Mouse (Mus musculus): ENCODE results near the gene Auts2.

Auts2 gene

DNA sequence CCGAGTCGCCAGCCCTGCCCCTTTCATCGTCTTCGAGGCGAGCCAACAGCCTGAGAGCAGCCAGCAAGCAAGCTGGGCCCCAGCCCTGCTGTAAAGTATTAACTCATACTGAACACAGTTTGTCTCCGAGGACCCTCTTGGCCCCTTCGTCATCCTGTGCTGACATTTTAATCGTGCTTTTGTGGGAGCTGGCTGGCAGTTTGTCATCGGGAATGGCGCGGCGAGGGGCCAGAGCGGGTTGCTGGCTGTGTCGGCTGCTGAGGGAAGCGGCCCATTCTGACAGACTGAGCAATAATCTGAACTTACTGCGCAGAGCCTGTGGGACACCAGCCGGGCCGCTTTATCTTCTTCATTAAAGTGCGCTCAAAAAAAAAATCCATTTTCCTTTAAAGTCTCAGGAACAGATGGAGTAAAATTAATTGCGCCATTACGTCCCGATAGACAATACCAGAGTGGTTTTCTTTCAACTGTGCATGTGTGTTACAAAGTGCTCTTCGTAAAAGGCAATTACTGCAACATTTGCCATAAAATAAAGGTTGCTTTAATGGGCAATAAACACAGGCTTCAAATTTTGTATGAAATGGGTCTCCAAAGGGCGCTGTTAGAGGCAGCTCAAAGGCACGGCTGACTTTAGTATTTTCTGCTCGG is 957.3 kb downstream of the Auts2 start:
- no peak for DNase-seq

DNA sequence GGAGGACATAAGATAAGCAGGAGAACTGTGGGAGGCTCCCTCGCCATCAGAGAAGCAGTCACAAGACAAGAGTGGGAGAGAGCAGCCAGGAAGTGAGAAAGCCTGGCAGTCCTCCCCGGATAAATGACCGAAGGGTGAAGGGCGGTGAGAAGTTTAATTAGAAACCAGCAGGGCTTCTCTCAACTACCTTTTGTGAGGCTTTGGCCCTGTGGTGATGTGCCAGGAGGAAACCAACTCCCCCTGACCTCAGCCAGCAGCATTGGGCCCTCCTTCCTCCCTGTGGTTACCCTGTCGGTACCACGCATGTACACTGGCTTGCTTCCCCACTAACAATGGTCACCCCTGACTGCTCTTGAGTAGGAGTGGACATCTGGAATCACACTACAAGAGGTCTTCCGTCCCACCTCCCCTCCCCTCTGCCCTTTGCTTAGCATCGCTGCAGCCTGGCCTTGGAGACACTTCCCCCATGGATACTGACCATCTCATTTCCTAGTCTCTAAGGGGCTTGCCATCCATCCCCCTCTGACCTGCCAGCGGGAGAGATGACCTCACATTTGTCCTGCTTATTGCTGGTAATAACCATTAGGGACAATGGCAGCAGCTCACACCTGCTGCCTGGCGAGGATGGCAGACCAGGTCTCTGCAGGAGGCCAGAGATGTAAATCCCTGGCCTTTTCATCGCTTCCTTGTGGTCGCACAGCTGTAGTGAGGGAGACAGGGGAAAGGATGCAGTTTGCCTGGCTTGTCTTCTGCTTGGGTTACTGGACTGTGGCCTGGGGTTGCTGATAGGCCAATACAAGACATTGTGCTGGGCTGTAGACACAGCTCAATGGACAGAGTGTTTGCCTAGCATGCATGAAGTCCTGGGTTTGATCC is 958.6 kb downstream of the Auts2 start:
- DNase-seq, result no peak

DNA sequence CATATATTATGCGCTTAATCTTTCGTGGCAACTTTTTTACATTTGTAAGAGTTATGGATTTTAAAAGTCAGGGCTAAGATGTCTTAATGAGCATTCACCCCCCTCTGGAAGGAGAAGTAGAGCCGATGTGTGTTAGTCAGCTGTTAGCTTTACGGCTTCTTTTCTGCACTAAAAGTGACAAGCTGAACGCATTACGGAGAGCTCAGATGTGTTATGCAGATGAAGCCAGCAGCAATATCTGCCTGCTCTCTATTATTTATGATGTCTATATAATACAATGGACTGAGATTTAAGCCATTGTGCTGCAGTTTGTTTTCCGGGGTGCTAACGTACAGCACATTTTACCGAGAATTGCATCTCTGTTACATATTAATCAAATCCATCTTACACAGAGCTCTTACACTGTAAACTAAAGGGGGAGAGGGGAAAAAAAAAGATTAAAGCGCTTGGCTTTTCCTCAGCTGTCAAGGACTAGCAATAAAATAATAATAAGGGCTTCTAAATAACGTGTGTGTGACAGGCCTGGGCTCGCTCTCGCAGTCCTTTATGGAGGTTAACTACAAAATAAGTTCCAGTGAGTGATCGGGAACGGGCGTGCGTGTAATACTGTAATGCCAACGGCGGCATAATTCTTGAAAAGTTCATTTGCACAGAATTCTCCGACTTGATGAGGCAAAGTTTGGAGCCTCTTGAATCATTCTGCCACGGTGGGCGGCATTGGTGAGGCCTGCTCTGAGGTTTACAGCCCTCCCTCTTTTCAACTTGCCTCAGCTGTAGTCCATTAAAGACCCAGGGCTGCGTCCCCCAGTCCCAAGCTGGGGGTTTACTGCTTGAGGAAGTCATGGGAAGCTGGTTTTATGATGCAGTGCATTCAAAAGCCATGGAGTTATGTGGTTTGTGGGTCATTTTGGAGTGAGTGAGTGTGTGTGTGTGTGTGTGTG is 961.8 kb downstream of the Auts2 start:
- no peak for DNase-seq

DNA sequence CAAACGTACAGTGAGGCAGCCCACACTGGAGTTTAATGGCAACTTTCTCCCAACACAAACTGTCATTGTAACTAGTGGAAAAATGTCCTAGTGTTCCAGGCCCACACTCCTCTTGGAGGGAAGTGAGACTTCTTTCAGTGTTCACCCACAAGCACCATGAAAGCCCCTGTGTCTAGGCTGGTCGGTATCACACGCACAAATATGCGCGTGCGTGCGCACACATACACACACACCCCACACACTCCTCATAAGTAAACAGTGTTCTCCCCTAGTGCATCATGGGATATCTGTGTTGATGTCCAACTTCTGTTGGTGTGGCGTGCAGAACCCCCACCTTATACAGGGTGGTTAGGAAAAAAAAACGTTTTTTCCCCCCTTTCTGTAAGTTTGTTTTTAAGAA is 964.4 kb downstream of the Auts2 start:
- DNase-seq, result no peak

DNA sequence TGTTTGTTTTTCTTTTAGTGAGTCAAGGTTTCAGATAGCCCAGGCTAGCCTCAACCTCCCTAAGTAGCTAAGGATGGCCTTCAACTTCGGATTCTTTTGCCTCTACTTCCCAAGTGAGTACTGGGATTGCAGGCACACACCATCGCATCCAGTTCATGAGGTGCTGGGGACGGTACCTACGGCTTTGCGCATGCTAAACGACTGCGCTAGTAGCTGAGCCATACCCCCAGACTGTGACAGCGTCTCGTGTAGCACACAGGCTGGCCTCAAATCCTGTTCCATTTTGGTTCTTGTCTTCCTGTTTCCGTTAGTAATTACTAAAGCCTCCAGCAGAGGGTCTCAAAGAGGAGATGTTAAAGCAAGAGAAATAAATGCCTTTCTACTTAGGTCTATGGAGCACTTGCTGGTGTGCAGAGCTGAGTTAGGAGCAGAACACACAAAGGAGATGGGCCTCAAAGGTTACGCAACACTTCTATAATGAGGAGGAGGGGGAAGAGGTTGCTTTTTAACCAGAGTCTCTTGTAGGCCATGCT is 967.3 kb downstream of the Auts2 start:
- DNase-seq, result no peak

DNA sequence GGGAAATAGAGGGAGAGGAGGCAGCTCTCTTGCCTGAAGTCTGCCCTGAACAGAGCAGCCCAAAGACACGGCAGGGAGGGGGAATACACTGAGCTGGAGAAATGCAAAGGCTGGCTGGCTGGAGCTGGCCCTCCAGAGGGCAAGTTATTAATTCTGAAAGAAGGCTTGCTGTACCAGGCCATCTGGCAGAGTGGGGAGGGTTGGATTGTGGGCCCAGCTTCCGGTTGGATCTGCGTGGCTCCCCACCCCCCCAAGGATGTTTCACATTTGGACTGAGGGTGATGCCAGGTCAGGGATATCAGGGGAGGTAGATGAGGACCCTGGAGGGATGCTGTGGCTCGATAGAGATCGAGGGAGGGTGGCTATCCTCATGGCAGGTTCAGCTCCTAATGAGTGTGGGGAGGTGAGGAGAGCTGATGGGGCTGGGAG is 968.0 kb downstream of the Auts2 start:
- no peak for DNase-seq

DNA sequence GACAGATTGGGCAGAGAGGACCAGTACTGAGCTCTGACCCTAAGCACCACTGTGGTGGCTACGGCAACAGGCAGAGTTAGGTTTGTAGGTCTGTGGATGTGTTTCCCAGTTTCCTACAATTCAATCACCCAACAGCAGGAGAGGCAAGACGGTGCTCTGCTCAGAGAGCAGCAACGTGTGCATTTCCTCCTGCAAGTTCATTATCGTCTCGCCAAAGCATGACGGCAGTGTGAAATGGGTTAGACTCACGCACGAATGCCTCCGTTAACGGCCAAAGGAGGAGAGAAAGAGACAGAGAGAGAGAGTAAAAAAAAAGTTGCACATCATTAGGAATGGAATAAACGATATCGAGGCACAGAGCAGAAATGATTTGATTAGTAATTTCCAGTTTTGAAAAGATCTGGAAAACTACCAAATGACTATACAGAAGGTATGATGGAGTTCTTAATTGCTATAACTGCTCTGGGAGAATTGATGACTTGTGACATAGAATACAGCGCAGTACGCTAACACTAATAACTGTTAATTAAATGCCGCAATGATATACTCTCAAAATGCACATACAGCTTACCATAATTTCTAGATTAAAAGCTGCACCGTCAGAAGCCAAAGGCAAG is 968.6 kb downstream of the Auts2 start:
- DNase-seq, result no peak

DNA sequence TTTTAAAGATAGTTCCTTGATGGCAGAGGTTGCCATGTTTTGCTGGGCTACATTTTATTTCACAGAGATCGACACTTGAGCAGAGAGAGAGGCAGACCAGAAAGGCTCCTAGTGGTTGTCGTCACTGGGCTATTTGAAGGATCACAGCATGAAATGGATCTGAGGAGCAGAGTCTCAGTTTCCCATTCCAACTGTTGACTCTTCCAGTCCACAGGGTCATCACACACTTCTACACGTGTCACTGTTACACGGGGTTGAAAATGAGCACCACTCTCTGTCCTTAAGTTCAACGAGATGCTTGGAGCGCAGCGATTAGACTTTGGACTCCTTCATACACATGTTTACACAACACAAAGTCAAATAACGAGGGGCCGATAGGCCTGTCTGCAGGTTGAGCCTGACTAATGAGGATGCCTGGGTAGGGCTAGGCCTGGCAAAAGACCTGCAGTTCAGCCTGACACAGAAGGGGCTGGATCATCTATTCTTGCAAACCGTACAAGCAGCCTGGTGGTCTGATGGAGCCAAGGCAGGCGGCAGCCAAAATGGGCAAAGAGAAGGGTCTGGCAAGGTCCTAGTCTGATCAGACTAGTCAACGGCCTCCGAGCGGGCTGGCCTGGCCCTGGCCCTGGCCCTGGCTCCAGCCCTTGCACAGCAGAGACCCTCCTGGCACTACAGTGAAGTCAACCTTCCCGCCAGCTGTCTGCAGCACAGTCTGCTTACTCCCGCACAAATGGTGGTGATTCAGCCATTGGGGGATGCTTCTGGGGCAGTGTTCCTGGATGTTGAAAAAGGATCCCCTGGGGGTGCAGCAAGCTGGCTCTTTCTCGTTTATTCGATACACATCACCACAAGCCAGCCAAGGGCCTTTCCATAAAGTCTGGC is 969.6 kb downstream of the Auts2 start:
- no peak for DNase-seq

DNA sequence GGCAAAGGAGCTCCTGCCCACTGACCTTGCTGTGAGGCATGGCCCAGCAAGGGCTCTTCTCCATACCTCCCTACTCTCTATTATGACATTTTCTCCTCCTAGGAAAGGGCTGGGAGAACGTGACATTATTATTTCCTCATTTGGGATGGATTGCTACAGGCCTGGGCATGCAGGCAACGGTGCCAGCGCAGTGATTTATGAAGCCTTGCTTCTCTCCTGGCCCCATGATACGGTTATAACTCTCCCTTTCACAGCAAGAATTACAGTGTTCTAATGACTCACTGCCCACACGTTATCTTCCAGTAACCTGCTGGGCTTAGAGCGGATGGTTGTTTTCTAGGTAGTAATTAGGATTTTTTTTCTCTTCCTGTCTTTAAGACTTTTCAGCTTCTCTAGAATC is 977.1 kb downstream of the Auts2 start:
- DNase-seq, result no peak

DNA sequence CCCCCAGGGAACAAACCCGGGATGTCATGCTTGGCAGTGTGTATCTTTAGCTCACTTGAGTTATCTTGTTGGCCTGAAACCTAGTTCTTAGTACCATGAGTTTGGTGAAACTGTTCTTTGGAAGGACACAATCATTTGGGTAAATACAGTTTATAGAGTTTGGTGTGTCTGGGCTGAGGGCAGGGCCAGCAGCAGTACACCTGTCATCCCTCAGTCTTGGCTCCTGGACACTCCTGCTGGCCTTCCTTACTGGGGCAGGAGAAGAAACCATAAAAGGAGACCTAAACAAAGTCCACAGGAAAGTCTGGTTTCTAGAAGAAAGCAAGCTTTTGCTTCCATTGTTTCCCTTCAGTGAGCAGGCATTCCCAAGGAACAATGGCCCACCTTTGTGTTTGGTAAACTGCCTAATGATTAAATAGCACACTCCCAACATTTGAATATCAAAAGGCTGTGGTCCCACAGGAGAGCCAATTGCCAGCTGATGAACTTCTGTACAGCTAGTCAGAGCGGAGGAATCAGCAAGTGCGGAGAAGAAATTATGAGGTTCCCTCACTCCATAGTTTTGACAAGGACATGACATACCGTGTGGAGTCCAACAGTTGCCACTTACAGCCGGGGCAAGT is 979.4 kb downstream of the Auts2 start:
- DNase-seq, result no peak

DNA sequence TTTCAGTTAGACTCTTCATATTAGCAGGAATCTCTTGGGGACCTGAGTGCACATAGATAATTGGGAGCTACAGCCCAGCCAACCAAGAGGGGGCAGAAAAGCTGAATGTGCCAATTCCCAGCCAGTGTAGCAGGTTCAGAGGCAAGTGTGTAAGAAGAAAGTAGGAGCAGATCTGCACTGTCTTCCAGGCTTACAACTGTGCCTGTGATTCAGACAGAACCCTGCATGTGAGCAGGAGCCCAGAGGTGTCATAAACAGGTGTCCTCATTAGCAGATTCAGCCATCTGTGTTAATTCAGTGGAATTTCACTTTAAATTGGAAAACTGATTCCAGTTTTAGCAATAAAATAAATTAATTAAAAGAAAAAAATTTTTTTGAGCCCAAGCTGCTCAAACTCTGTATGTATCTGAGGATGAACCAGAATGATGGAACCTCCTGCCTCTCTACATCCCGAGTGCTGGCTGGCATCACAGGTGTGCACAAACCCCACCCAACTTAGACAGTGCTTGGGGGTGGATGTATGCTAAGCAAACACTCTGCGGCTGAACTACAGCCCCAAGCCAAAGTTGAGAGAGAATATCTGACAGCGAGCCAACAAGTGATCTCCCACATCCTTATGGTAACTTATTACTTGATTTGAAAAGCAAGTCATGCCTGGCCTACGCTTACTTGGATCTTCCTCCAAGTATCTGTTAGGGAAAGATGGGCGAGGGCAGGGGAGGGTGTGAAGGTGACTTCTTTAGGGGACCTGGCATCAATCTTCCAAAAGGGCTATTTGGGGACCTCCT is 982.2 kb downstream of the Auts2 start:
- no peak for DNase-seq

DNA sequence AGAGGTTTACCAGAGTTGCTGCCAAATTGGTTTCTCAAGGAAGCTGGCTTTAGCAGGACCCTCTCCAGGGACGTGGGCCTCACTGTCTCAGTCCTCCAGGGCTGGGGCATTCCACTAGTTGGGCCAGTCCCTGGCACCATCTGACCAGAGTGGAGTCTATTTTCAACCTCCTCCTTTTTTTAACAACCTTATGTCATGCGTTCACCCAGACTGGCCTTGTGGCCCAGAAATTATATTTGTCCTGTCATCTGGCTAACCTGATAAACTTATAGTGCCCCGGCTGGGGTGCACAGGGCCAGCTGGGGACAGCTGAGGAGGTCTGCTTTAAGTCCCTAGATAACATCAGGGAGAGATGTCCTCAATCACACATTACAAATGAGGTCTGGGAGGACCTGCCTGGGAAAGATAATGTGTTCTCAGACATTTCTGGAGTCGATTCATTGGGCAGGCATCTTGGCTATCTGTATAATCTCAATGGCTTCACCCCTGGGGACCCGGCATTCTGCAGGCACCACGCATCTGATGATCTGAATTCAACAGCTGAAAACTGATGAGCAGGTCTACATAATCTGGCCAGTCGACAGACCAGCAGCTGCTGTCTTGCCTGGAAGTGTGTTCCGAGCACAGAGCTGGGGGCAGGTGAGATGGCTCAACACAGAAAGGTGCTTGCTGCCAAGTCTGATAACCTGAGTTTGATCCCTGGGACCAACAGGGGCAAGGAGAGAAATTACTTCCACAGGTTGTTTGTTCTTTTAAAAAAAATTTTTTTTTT is 984.6 kb downstream of the Auts2 start:
- no peak for DNase-seq

DNA sequence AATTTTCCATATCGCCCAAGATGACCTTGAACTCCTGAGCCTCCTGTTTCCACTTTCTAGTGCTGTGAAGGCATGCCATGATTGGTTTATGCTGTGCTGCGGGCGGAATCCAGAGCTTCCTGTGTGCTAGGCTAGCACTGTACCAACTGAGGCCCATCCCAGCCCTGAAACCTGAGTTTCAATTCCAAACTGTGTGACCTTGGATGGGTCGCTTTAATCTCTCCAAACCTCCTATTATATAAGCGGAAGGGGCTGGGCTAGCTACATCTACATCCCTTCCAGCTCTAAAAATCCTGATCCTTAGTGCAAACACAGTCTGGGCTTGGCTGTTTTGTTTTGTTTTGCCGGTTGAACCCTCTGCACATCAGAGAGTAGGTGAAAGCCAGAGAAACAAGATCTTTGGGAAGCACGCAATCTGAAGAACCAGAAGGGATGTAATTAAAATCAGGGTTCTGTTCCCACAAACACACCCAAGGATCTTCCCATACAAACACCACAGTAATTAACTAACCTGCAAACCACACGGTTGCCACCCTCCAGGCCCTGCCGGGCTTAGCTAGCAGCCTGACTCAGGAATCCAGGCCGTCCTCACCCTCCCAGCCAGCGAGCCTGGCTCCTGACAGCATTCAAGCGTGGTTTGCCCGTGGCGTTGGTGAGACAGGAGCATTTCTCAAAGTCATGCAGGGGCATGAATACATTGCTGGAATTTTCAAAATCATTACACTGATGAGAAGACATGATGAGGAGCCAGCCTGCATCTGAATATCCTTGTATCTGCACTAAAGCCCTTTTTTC is 985.4 kb downstream of the Auts2 start:
- DNase-seq, result no peak

DNA sequence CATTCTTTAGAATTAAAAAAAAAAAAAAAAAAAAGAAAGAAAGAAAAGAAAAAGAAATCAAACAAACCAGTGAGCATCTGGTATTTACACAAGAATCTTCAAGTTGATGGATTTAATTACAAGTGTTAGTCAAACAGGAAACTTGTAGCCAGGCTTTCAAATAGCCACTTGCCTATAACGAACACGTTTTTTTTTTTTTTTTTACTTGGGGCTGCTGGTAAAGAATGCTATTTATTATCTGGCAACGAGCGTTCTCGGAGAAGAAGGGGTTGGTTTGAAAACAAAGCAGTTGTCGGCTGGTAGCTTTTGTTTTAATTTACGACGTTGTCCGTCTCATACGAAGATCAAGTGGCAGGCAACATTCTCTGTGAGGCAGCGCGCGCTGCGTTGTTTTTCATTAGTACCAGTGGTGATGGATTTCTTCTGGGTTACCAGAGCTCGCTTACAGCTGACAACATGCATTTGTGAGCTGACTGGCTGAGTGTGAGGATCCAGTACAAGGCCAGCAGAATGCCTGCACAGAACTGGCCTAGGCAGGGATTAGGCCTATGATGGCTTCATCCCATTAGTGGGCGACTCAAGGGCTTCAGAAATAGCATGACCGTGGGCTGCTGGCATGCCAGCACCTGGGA is 994.1 kb downstream of the Auts2 start:
- DNase-seq, result no peak

DNA sequence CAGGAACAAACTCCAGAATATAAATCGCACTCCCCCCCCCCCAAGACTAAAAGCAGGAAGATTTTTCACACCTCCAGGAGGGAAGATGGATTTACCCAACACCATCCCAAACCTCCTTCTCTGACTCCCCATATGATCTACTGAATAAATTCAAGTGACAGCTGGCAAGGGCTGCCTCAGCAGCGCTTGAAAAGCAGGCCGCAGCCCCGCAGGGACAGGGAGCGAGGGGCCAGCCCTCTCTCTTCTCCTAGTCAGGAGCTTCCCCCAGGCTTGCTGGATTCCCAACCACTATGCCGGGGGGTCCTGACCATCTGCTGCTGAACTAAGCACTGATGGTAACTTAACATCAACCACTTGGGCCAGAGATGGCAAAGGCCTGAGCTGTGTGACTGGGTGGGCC is 995.2 kb downstream of the Auts2 start:
- no peak for DNase-seq

DNA sequence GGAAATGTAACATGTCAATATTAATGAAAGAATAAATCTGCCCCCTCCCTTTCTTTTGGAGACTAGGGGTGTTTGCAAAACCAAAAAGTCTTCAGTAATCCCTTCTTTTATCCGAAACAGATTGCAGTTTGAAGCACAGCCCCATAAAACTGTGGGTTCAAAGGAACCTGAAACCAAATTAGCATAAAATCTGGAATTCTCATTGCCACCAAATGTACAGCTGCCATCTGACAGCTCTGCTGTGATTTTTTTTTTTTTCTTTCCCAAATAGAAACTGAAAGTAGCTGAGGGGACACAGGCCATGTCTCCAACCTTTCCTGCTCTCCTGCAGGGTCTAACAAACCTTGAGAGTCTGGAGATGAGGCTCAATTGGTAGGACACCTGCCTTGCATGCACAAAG is 996.7 kb downstream of the Auts2 start:
- no peak for DNase-seq

DNA sequence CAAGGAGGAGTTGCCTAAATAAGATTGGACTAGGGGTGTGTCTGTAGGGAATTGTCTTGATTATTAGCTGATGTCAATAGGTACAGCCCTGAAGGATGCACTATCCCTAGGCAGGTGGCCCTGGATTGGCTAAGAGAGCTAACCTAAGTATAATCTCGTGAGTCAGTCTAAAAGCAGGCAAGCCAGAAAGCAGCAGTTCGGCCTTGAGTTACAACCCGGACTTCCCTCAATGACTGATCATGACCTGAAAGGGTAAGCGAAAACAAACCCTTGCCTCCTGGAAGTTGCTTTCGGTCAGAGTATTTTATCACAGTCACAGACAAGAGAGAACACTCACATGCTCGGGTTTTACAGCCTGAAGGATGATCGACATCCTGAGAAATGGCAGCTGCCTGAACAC is 998.8 kb downstream of the Auts2 start:
- DNase-seq, result no peak

DNA sequence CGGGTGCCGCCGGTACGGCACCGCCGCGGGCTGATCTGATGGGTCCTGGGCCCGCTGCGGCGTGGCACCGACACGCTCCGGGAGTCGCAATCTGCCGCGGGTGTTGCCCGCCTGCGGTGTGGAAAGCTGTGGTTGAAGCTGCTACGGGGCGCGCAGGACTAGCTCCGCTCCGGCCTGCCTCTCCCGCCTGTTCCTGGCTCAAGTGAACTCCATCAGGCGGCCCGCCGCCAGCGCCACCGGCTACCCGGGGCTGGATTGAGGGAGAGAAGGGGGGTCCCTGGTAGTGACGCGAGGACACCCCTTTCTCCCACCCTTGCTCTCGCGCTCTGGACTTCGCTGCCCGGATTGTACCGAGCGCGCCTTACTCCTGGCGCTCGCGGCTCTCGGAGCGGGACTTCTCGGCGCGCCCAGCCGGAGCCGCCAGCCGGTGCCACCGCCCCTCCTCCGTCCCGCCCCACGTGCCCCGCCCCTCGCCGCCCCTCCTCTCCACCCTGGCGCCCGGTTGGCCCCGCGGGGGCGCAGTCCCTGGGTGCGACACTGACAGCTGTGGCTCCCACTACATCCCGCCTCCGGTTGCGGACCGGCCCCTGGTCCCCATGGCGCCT is 1004.7 kb downstream of the Auts2 start:
- DNase-seq, result peak; percentile 49

All from lung, postnatal 36 days (tissue).